Mouse (Mus musculus) embryonic facial prominence, embryonic 15.5 days (tissue): Measurements from ENCODE around the gene Coq8b. TPM values are rescaled to one million over a fixed set of nuclear protein-coding genes. Genes with fewer than 3 reads are reported as not detected.

ENCODE experiments used
- ATAC-seq: fragments of 200-750 bp; cut with Nextera tagmentation; 2 replicates; pipeline ENCODE4 v1.8.0; 2017; ENCODE audit warnings: low read depth, moderate TSS enrichment; ENCODE audit not compliant: insufficient number of reproducible peaks, low FRiP score, low TSS enrichment
- H3K27ac ChIP-seq: fragments of 300-500 bp; sonication (generic); replicated peaks from 2 replicates; pipeline ENCODE4 v1.5.1; 2015; ENCODE audit warnings: mild to moderate bottlenecking, inconsistent platforms
- H3K27me3 ChIP-seq: fragments of 300-500 bp; sonication (generic); 2 replicates; pipeline ENCODE4 v1.6.1; 2015; ENCODE audit warnings: inconsistent platforms
- H3K36me3 ChIP-seq: fragments of 300-500 bp; sonication (generic); 2 replicates; pipeline ENCODE4 v1.6.1; 2015; ENCODE audit warnings: mild to moderate bottlenecking, inconsistent platforms
- H3K4me1 ChIP-seq: fragments of 300-500 bp; sonication (generic); 2 replicates; pipeline ENCODE4 v1.6.1; 2015; ENCODE audit warnings: inconsistent platforms
- H3K4me2 ChIP-seq: fragments of 300-500 bp; sonication (generic); replicated peaks from 2 replicates; pipeline ENCODE4 v1.6.1; 2015; ENCODE audit warnings: mild to moderate bottlenecking, inconsistent platforms
- H3K4me3 ChIP-seq: fragments of 300-500 bp; sonication (generic); replicated peaks from 2 replicates; pipeline ENCODE4 v1.5.1; 2015; ENCODE audit warnings: mild to moderate bottlenecking, inconsistent platforms
- H3K9ac ChIP-seq: fragments of 300-500 bp; sonication (generic); 2 replicates; pipeline ENCODE4 v1.6.1; 2015; ENCODE audit warnings: inconsistent platforms
- H3K9me3 ChIP-seq: fragments of 300-500 bp; sonication (generic); replicated peaks from 2 replicates; pipeline ENCODE4 v1.6.1; 2016; ENCODE audit warnings: inconsistent platforms
- WGBS: fragments of 180-500 bp; shearing (Covaris S2); methylation state at CpG from one replicate; pipeline ENCODE4 v1.1.7; 2015; 5-methylcytosine and 5-hydroxymethylcytosine counted together
- polyA plus RNA-seq: library from polyadenylated mRNA; unstranded; fragments of >200 nt; fragmentation: Nextera tagmentation; extraction: Ambion mirVana; gene quantifications from 2 replicates; pipeline ENCODE4 v1.2.1, GENCODE M21; 2015

The Coq8b gene
- polyA plus RNA-seq, 1 experiment from 2014 or later = 27.1 TPM

DNA sequence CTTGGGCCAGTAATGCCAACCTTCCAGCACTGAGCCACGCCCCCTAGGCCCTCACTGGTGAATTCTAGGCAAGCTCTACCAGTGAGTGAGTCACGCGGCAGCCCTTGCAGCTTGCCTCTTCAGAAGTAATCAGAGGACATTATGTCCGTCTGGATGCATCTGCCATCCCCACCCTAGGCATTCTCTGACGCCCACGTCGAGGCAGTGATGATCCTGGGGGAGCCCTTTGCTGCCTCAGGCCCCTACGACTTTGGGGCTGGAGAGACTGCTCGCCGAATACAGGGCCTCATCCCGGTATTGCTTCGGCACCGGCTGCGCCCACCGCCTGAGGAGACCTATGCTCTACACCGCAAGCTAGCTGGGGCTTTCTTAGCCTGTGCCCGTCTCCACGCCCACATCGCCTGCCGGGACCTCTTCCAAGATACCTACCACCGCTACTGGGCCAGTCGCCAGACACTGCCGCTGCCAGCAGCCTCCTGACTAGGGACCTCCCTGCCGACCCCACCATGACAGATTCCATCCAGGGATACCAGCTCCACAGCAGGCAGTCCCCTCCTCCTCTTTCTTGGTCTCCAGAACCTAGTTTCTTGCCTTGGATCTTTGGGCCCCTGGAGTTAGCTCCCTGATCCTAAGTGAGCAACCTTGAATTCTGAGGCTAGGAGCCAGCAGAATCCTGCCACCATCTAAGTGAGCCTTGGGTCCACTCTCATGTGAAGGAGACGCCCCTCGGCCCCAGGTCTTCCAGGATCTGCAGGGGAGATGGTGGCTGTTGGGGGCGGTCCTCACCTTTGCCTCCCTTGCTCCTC lies 24.4 kb downstream of the Coq8b start:
- Histone ChIP-seq H3K4me3 (peak overlapping the region; percentile 78), H3K27ac (peak overlapping the region; percentile 94), H3K27me3 (no peaks in the 10 kb centered on the region), H3K4me1 (peaks cover 41% of the 10 kb centered on the region), H3K4me2 (peak overlapping the region; percentile 80), H3K36me3 (peaks cover 18% of the 10 kb centered on the region), H3K9me3 (no peaks in the 10 kb centered on the region), H3K9ac (peak overlapping the region; percentile 12; the same call in 1 of the 2 replicates)
- WGBS = 13% methylated on average over 27 of the region's 27 CpGs
- ATAC-seq = peak; percentile 31; the same call in 1 of the 2 replicates

DNA sequence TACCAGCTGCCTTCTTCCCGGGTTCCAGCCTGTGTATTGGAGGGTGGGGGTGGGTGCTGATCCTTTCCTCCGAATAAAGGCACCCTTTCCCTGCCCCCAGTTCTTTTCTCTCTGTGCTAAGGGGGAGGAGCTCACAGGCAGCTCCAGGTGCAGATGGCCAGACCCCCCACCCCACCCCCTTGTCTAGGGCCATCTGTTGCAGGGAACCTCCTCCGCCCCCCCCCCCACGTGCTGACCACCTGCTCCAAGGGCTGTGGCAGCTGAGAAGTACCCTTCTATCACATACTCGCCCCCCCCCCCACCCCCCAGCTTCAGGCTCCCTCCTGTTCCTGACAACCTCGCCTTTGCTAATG lies 25.0 kb downstream of the Coq8b start:
- peaks cover 41% of the 10 kb centered on the region for H3K4me1 ChIP-seq

GRCm38 (mm10) chr7:27258205-27258899 lies 25.5 kb downstream of the Coq8b start, which contains the start of gene Numbl:
Gene Numbl, plus strand, starts transcription at chr7:27258433.
- peak within 1 kb of the TSS; percentile 94 for H3K27ac ChIP-seq
- ATAC-seq = peak; percentile 81
- WGBS = under 1% methylated on average over 47 of the region's 47 CpGs

More for the DNA sequence above, 25.0 kb downstream of the Coq8b start:
- peak; percentile 3 for ATAC-seq
- Histone ChIP-seq H3K27me3 (no peaks in the 10 kb centered on the region), H3K9me3 (no peaks in the 10 kb centered on the region), H3K4me3 (peak overlapping the region; percentile 78), H3K27ac (peak overlapping the region; percentile 94), H3K4me2 (peak overlapping the region; percentile 80), H3K36me3 (peaks cover 18% of the 10 kb centered on the region), H3K9ac (no peak overlapping the region)
- WGBS = 0% methylated on average over 3 of the region's 6 CpGs

GRCm38 (mm10) chr7:27259271-27259721 lies 26.5 kb downstream of the Coq8b start:
- 0% methylated on average over 9 of the region's 9 CpGs for WGBS
- no peak for ATAC-seq

More at GRCm38 (mm10) chr7:27258205-27258899, 25.5 kb downstream of the Coq8b start, which contains the start of gene Numbl:
- H3K4me3 ChIP-seq = peak within 1 kb of the TSS; percentile 78
- peaks cover 17% of the 10 kb centered on the region for H3K36me3 ChIP-seq
- peak within 1 kb of the TSS; percentile 79 for H3K9ac ChIP-seq
- H3K4me2 ChIP-seq = peak within 1 kb of the TSS; percentile 80
- no peaks in the 10 kb centered on the region for H3K9me3 ChIP-seq
- H3K27me3 ChIP-seq = no peaks in the 10 kb centered on the region
- peaks cover 41% of the 10 kb centered on the region for H3K4me1 ChIP-seq

GRCm38 (mm10) chr7:27259771-27260170 lies 26.9 kb downstream of the Coq8b start:
- peaks cover 41% of the 10 kb centered on the region for H3K4me1 ChIP-seq
- H3K9ac ChIP-seq = peak overlapping the region; percentile 79

More at GRCm38 (mm10) chr7:27259271-27259721, 26.5 kb downstream of the Coq8b start:
- H3K4me3 ChIP-seq = peak overlapping the region; percentile 78
- peaks cover 27% of the 10 kb centered on the region for H3K36me3 ChIP-seq
- no peaks in the 10 kb centered on the region for H3K27me3 ChIP-seq
- peaks cover 41% of the 10 kb centered on the region for H3K4me1 ChIP-seq
- H3K4me2 ChIP-seq = peak overlapping the region; percentile 80
- no peaks in the 10 kb centered on the region for H3K9me3 ChIP-seq
- peak overlapping the region; percentile 79 for H3K9ac ChIP-seq
- H3K27ac ChIP-seq = peak overlapping the region; percentile 94

GRCm38 (mm10) chr7:27260856-27261255 lies 28.0 kb downstream of the Coq8b start:
- Histone ChIP-seq H3K9ac (no peak overlapping the region), H3K9me3 (no peaks in the 10 kb centered on the region), H3K4me1 (peaks cover 40% of the 10 kb centered on the region), H3K4me3 (no peak overlapping the region), H3K27ac (no peak overlapping the region), H3K4me2 (peak overlapping the region; percentile 80), H3K36me3 (peaks cover 41% of the 10 kb centered on the region), H3K27me3 (no peaks in the 10 kb centered on the region)
- ATAC-seq = no peak
- WGBS = 82% methylated on average over 7 of the region's 7 CpGs

More at GRCm38 (mm10) chr7:27259771-27260170, 26.9 kb downstream of the Coq8b start:
- Histone ChIP-seq H3K27ac (peak overlapping the region; percentile 94), H3K4me2 (peak overlapping the region; percentile 80), H3K36me3 (peaks cover 31% of the 10 kb centered on the region), H3K4me3 (peak overlapping the region; percentile 78), H3K27me3 (no peaks in the 10 kb centered on the region), H3K9me3 (no peaks in the 10 kb centered on the region)
- ATAC-seq = no peak
- 9% methylated on average over 5 of the region's 5 CpGs for WGBS

- ATAC-seq = no peak
- peaks cover 30% of the 10 kb centered on the region for H3K4me1 ChIP-seq
Measured at GRCm38 (mm10) chr7:27261888-27262287, 29.1 kb downstream of the Coq8b start.

GRCm38 (mm10) chr7:27264761-27265160 lies 31.9 kb downstream of the Coq8b start:
- no peak overlapping the region for H3K27ac ChIP-seq
- H3K27me3 ChIP-seq = no peaks in the 10 kb centered on the region
- H3K4me2 ChIP-seq = no peak overlapping the region
- H3K36me3 ChIP-seq = peaks cover 78% of the 10 kb centered on the region
- WGBS = 79% methylated on average over 12 of the region's 12 CpGs
- H3K9ac ChIP-seq = no peak overlapping the region
- ATAC-seq = no peak
- H3K9me3 ChIP-seq = no peaks in the 10 kb centered on the region
- peaks cover 11% of the 10 kb centered on the region for H3K4me1 ChIP-seq
- no peak overlapping the region for H3K4me3 ChIP-seq

More at GRCm38 (mm10) chr7:27261888-27262287, 29.1 kb downstream of the Coq8b start:
- Histone ChIP-seq H3K27ac (no peak overlapping the region), H3K4me2 (no peak overlapping the region), H3K9me3 (no peaks in the 10 kb centered on the region), H3K36me3 (peaks cover 50% of the 10 kb centered on the region), H3K9ac (no peak overlapping the region), H3K4me3 (no peak overlapping the region), H3K27me3 (no peaks in the 10 kb centered on the region)
- WGBS = 76% methylated on average over 6 of the region's 6 CpGs

- Histone ChIP-seq H3K27ac (no peak overlapping the region), H3K36me3 (peaks cover 95% of the 10 kb centered on the region)
- 67% methylated on average over 20 of the region's 20 CpGs for WGBS
Measured at GRCm38 (mm10) chr7:27266515-27267128, 33.8 kb downstream of the Coq8b start.

DNA sequence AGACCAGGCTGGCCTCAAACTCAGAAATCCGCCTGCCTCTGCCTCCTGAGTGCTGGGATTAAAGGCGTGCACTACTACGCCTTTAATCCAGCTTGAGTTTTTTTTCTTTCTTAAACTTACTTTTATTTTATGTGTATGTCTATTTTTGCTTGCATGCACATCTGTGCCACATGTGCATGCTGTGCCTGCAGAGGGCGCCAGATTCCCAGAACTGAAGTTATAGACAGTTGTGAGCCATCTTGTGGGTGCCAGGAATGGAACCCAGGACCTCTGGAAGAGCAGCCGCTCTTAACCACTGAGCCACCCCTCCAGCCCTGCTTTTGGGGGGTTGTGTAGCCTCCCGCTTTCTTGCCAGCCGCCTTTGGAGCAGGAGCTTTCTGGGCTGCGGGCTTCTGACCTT lies 38.6 kb downstream of the Coq8b start:
- ATAC-seq = no peak
- Histone ChIP-seq H3K36me3 (peaks cover 90% of the 10 kb centered on the region), H3K9ac (no peak overlapping the region), H3K27me3 (no peaks in the 10 kb centered on the region), H3K4me2 (no peak overlapping the region), H3K9me3 (no peaks in the 10 kb centered on the region), H3K4me3 (no peak overlapping the region), H3K4me1 (no peaks in the 10 kb centered on the region), H3K27ac (no peak overlapping the region)
- WGBS = 87% methylated on average over 8 of the region's 8 CpGs

More at GRCm38 (mm10) chr7:27266515-27267128, 33.8 kb downstream of the Coq8b start:
- no peak for ATAC-seq
- no peak overlapping the region for H3K9ac ChIP-seq
- no peaks in the 10 kb centered on the region; the same call in 1 of the 2 replicates for H3K4me1 ChIP-seq
- H3K27me3 ChIP-seq = no peaks in the 10 kb centered on the region
- H3K4me2 ChIP-seq = no peak overlapping the region
- no peaks in the 10 kb centered on the region for H3K9me3 ChIP-seq
- no peak overlapping the region for H3K4me3 ChIP-seq
